Mouse (Mus musculus): ENCODE data around the gene Gm5767. TPM values are rescaled to one million over a fixed set of nuclear protein-coding genes. Genes with fewer than 3 reads are reported as not detected.
"Not testable (repeated sequence)": the region's sequence is repeated elsewhere in the genome, so short reads cannot be mapped to it uniquely, and the experiment has no call there.

Gm5767 gene
- polyA plus RNA-seq, 1 experiment from 2014 or later: not detected

- Histone ChIP-seq H3K4me2 (no peak overlapping the region), H3K36me3 (ENCODE audit: control insufficient read depth, insufficient read depth, low read length) (no peaks in the 10 kb centered on the region), H3K4me1 (ENCODE audit: control insufficient read depth, insufficient read depth, low read length) (0 out of 2 replicates have a peak, but pooled peaks cover 8% of the 10 kb centered on the region), H3K9ac (ENCODE audit: low read depth, low read length) (no peak overlapping the region), H3K27me3 (ENCODE audit: control insufficient read depth, insufficient read depth, low read length) (no peaks in the 10 kb centered on the region), H3K27ac (ENCODE audit: low read depth, low read length) (no peak overlapping the region), H3K9me3 (replicated peaks; ENCODE audit: control insufficient read depth, low read length) (no peaks in the 10 kb centered on the region), H3K4me3 (ENCODE audit: low read depth, low read length) (no peak overlapping the region)
- ATAC-seq (replicated peaks; ENCODE audit: insufficient number of reproducible peaks, low FRiP score, low TSS enrichment): no peak
- 92% methylated on average over 5 of the region's 5 CpGs for WGBS (ENCODE audit: insufficient replicate concordance)
These were observed 47.7 kb downstream of the Gm5767 start for GRCm38 (mm10) chr16:8728111-8728748.

- no peak for ATAC-seq (replicated peaks; ENCODE audit: insufficient number of reproducible peaks, low FRiP score, low TSS enrichment)
- Histone ChIP-seq H3K4me2 (no peak overlapping the region), H3K36me3 (ENCODE audit: control insufficient read depth, insufficient read depth, low read length) (no peaks in the 10 kb centered on the region), H3K9me3 (replicated peaks; ENCODE audit: control insufficient read depth, low read length) (no peaks in the 10 kb centered on the region), H3K4me3 (ENCODE audit: low read depth, low read length) (no peak overlapping the region), H3K27me3 (ENCODE audit: control insufficient read depth, insufficient read depth, low read length) (no peaks in the 10 kb centered on the region), H3K9ac (ENCODE audit: low read depth, low read length) (no peak overlapping the region), H3K27ac (ENCODE audit: low read depth, low read length) (no peak overlapping the region), H3K4me1 (ENCODE audit: control insufficient read depth, insufficient read depth, low read length) (peaks cover 33% of the 10 kb centered on the region)
- WGBS (ENCODE audit: insufficient replicate concordance): 84% methylated on average over 7 of the region's 7 CpGs
These were observed 51.1 kb downstream of the Gm5767 start for GRCm38 (mm10) chr16:8731630-8732029.

- H3K4me2 ChIP-seq; H3K36me3 ChIP-seq (ENCODE audit: control insufficient read depth, insufficient read depth, low read length); ATAC-seq (replicated peaks; ENCODE audit: insufficient number of reproducible peaks, low FRiP score, low TSS enrichment); H3K9me3 ChIP-seq (replicated peaks; ENCODE audit: control insufficient read depth, low read length); H3K9ac ChIP-seq (ENCODE audit: low read depth, low read length); H3K27me3 ChIP-seq (ENCODE audit: control insufficient read depth, insufficient read depth, low read length); H3K27ac ChIP-seq (ENCODE audit: low read depth, low read length); H3K4me3 ChIP-seq (ENCODE audit: low read depth, low read length): not testable (repeated sequence)
- H3K4me1 ChIP-seq (ENCODE audit: control insufficient read depth, insufficient read depth, low read length): peaks cover 39% of the 10 kb centered on the region
- 89% methylated on average over 3 of the region's 4 CpGs for WGBS (ENCODE audit: insufficient replicate concordance)
These were observed 51.9 kb downstream of the Gm5767 start for GRCm38 (mm10) chr16:8732450-8732849.

Other genes with a start within 250 kb of the Gm5767 start
- gene Mettl22, start 210.0 kb upstream of the Gm5767 start, polyA plus RNA-seq (2014; fragmentation: Nextera tagmentation; extraction: Ambion mirVana): 39.7 and 45.3 TPM in 2 replicates
- 32.2 and 43.8 TPM in 2 replicates for gene Abat, start 167.3 kb upstream of the Gm5767 start, polyA plus RNA-seq (2014; fragmentation: Nextera tagmentation; extraction: Ambion mirVana)
- gene Pmm2, start 43.1 kb upstream of the Gm5767 start, polyA plus RNA-seq (2014; fragmentation: Nextera tagmentation; extraction: Ambion mirVana): 38.5 and 40.3 TPM in 2 replicates
- 10.5 and 16.3 TPM in 2 replicates for gene Tmem186, start 43.1 kb upstream of the Gm5767 start, polyA plus RNA-seq (2014; fragmentation: Nextera tagmentation; extraction: Ambion mirVana)
- 39.1 and 42.4 TPM in 2 replicates for gene Carhsp1, start 8.6 kb upstream of the Gm5767 start, polyA plus RNA-seq (2014; fragmentation: Nextera tagmentation; extraction: Ambion mirVana)
- gene Usp7, start 111.5 kb downstream of the Gm5767 start, polyA plus RNA-seq (2014; fragmentation: Nextera tagmentation; extraction: Ambion mirVana): 20.6 and 31.9 TPM in 2 replicates
- gene 1810013L24Rik, start 149.3 kb downstream of the Gm5767 start, polyA plus RNA-seq (2014; fragmentation: Nextera tagmentation; extraction: Ambion mirVana): 13.4 and 14.4 TPM in 2 replicates

Measured in heart, embryonic 11.5 days (tissue).